Mouse (Mus musculus): ENCODE data around the gene Psapl1. TPM values are rescaled to one million over a fixed set of nuclear protein-coding genes. Genes with fewer than 3 reads are reported as not detected.

The Psapl1 gene
- polyA plus RNA-seq, 1 experiment from 2014 or later, result 0.45 TPM

DNA sequence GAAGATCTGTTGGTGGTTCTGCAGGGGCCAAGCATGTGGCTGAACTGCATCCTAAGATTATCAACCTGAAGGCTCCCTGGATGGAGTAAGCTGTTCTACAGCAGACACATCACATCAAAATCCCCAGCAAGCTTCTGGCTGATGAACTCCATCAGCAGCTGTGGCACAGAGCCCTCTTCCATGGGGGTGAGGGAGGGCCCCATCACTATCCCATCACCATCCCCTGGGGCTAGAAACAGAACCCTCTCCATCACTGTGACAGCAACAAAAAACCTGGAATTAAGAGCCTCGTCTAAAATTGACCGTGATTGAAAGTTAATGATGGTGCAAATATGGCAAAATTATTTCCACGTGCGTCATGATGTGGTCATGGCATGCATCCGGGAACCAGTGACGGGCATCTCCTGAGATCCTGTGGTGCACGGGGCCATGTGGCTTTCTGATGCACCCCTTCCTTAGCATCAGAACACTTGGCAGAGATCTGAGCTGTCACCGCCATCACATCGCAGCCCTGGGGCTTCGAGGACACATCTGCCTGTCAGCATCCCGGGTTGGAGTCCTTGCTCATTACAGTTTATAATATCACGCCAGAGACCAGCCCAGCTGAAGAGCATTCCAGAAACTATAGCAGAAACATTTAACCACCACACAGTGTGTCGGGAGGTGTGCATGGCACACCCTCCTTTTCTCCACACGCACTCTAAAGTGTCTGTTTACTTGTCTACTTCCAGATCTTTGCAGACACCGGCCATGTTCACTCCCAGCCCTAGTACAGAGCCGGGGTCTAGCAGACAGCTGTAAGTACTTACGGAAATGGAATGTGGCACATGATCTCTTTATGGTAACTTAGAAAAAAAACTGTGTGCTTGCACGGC lies 51.1 kb downstream of the Psapl1 start:
- WGBS, result 72% methylated on average over 18 of the region's 18 CpGs
- Histone ChIP-seq H3K27ac (no peak overlapping the region), H3K9ac (no peak overlapping the region), H3K36me3 (no peaks in the 10 kb centered on the region), H3K4me2 (no peak overlapping the region), H3K27me3 (no peaks in the 10 kb centered on the region), H3K9me3 (replicated peaks) (no peaks in the 10 kb centered on the region), H3K4me3 (replicated peaks) (no peak overlapping the region), H3K4me1 (peaks cover 11% of the 10 kb centered on the region)
- no peak for ATAC-seq (replicated peaks; ENCODE audit: low FRiP score)

Other genes starting within 250 kb of the Psapl1 start
- 11.0 and 12.9 TPM in 2 replicates for gene Sorcs2, start 194.1 kb downstream of the Psapl1 start, polyA plus RNA-seq (2015; fragmentation: Nextera tagmentation; extraction: Ambion mirVana)